Mouse (Mus musculus): ENCODE data around the gene Catspere2. TPM values are rescaled to one million over a fixed set of nuclear protein-coding genes. Genes with fewer than 3 reads are reported as not detected.
"Not testable (repeated sequence)": the region's sequence is repeated elsewhere in the genome, so short reads cannot be mapped to it uniquely, and the experiment has no call there.

Gene Catspere2
- total and polyA plus RNA-seq, 2 experiments from 2014 or later: 0.45 to 1.8 TPM

GRCm38 (mm10) chr1:178134288-178134687 lies 151.1 kb downstream of the Catspere2 start:
- 95% methylated on average over 12 of the region's 12 CpGs for WGBS
- ATAC-seq (no peak), DNase-seq (no peak)
- Histone ChIP-seq H3K4me3 (ENCODE audit: low read depth, low read length) (no peak overlapping the region), H3K9ac (no peak overlapping the region), H3K27me3 (ENCODE audit: insufficient read depth, low read length) (no peaks in the 10 kb centered on the region), H3K4me1 (ENCODE audit: insufficient read depth) (no peaks in the 10 kb centered on the region), H3K36me3 (ENCODE audit: insufficient read depth) (no peaks in the 10 kb centered on the region), H3K9me3 (ENCODE audit: low read length) (no peaks in the 10 kb centered on the region), H3K27ac (ENCODE audit: low read depth, low read length) (no peak overlapping the region), H3K4me2 (ENCODE audit: low read depth) (no peak overlapping the region)
- no peak for TF ChIP-seq CTCF (IDR thresholded peaks at IDR 0.05; ENCODE audit: low read depth)

- 0% methylated on average over 2 of the region's 2 CpGs for WGBS
- peak; percentile 74 for DNase-seq
- H3K36me3 ChIP-seq (ENCODE audit: insufficient read depth); H3K4me3 ChIP-seq (ENCODE audit: low read depth, low read length); H3K27me3 ChIP-seq (ENCODE audit: insufficient read depth, low read length); H3K27ac ChIP-seq (ENCODE audit: low read depth, low read length); H3K4me1 ChIP-seq (ENCODE audit: insufficient read depth); H3K4me2 ChIP-seq (ENCODE audit: low read depth); H3K9me3 ChIP-seq (ENCODE audit: low read length); H3K9ac ChIP-seq: not testable (repeated sequence)
- ATAC-seq: peak; percentile 32; the same call in 1 of the 2 replicates
- peak; percentile 62 for TF ChIP-seq CTCF (IDR thresholded peaks at IDR 0.05; ENCODE audit: low read depth)
Observed at GRCm38 (mm10) chr1:178146513-178146912, 163.3 kb downstream of the Catspere2 start.

- ATAC-seq; H3K9ac ChIP-seq; H3K36me3 ChIP-seq (ENCODE audit: insufficient read depth); H3K4me2 ChIP-seq (ENCODE audit: low read depth); H3K9me3 ChIP-seq (ENCODE audit: low read length); H3K27me3 ChIP-seq (ENCODE audit: insufficient read depth, low read length); H3K4me3 ChIP-seq (ENCODE audit: low read depth, low read length); H3K27ac ChIP-seq (ENCODE audit: low read depth, low read length); H3K4me1 ChIP-seq (ENCODE audit: insufficient read depth): not testable (repeated sequence)
- WGBS: 32% methylated on average over 4 of the region's 4 CpGs
- DNase-seq: peak; percentile 3
Observed at GRCm38 (mm10) chr1:178146915-178147314, 163.7 kb downstream of the Catspere2 start.

GRCm38 (mm10) chr1:178182251-178182650 lies 199.0 kb downstream of the Catspere2 start:
- TF ChIP-seq CTCF (IDR thresholded peaks at IDR 0.05; ENCODE audit: low read depth): no peak
- ATAC-seq: no peak
- no peak overlapping the region for H3K4me2 ChIP-seq (ENCODE audit: low read depth)
- H3K9me3 ChIP-seq (ENCODE audit: low read length): no peaks in the 10 kb centered on the region
- 93% methylated on average over 2 of the region's 2 CpGs for WGBS
- H3K4me3 ChIP-seq (ENCODE audit: low read depth, low read length): no peak overlapping the region
- no peaks in the 10 kb centered on the region for H3K36me3 ChIP-seq (ENCODE audit: insufficient read depth)
- H3K27me3 ChIP-seq (ENCODE audit: insufficient read depth, low read length): no peaks in the 10 kb centered on the region
- H3K9ac ChIP-seq: no peak overlapping the region
- H3K27ac ChIP-seq (ENCODE audit: low read depth, low read length): no peak overlapping the region
- no peaks in the 10 kb centered on the region for H3K4me1 ChIP-seq (ENCODE audit: insufficient read depth)
- no peak for DNase-seq

- DNase-seq: no peak
- H3K4me1 ChIP-seq (ENCODE audit: insufficient read depth): 0 out of 2 replicates have a peak, but pooled peaks cover 4% of the 10 kb centered on the region
- TF ChIP-seq CTCF (IDR thresholded peaks at IDR 0.05; ENCODE audit: low read depth): no peak
- no peak overlapping the region for H3K4me3 ChIP-seq (ENCODE audit: low read depth, low read length)
- no peak overlapping the region for H3K4me2 ChIP-seq (ENCODE audit: low read depth)
- no peaks in the 10 kb centered on the region for H3K27me3 ChIP-seq (ENCODE audit: insufficient read depth, low read length)
- H3K27ac ChIP-seq (ENCODE audit: low read depth, low read length): no peak overlapping the region
- no peaks in the 10 kb centered on the region for H3K9me3 ChIP-seq (ENCODE audit: low read length)
- ATAC-seq: no peak
- no peak overlapping the region for H3K9ac ChIP-seq
- H3K36me3 ChIP-seq (ENCODE audit: insufficient read depth): no peaks in the 10 kb centered on the region
Observed at GRCm38 (mm10) chr1:178185591-178185990, 202.4 kb downstream of the Catspere2 start.

- H3K36me3 ChIP-seq (ENCODE audit: insufficient read depth); H3K9me3 ChIP-seq (ENCODE audit: low read length); H3K27me3 ChIP-seq (ENCODE audit: insufficient read depth, low read length); H3K4me1 ChIP-seq (ENCODE audit: insufficient read depth): not testable (repeated sequence)
- ATAC-seq (peak; percentile 98), DNase-seq (peak; percentile 93)
- WGBS: 1% methylated on average over 37 of the region's 37 CpGs
- Histone ChIP-seq H3K4me3 (ENCODE audit: low read depth, low read length) (peak within 1 kb of the TSS; percentile 58), H3K4me2 (ENCODE audit: low read depth) (peak within 1 kb of the TSS; percentile 45), H3K27ac (ENCODE audit: low read depth, low read length) (peak within 1 kb of the TSS; percentile 64; the same call in 1 of the 2 replicates), H3K9ac (peak within 1 kb of the TSS; percentile 74)
- TF ChIP-seq CTCF (IDR thresholded peaks at IDR 0.05; ENCODE audit: low read depth): peak; percentile 18; the same call in 1 of the 2 replicates
Observed at GRCm38 (mm10) chr1:178187216-178187791, 204.1 kb downstream of the Catspere2 start, which contains the start of gene Desi2. TSS of gene Desi2 (plus strand) at chr1:178187417.

- Histone ChIP-seq H3K27ac (ENCODE audit: low read depth, low read length) (peak overlapping the region; percentile 64; the same call in 1 of the 2 replicates), H3K9ac (peak overlapping the region; percentile 74), H3K4me3 (ENCODE audit: low read depth, low read length) (peak overlapping the region; percentile 58), H3K4me2 (ENCODE audit: low read depth) (peak overlapping the region; percentile 45)
- H3K4me1 ChIP-seq (ENCODE audit: insufficient read depth); H3K27me3 ChIP-seq (ENCODE audit: insufficient read depth, low read length); H3K9me3 ChIP-seq (ENCODE audit: low read length); H3K36me3 ChIP-seq (ENCODE audit: insufficient read depth); DNase-seq: not testable (repeated sequence)
- WGBS: under 1% methylated on average over 22 of the region's 38 CpGs
- TF ChIP-seq CTCF (IDR thresholded peaks at IDR 0.05; ENCODE audit: low read depth): peak; percentile 51
- peak; percentile 34; the same call in 1 of the 2 replicates for ATAC-seq
Observed at GRCm38 (mm10) chr1:178187810-178188209, 204.6 kb downstream of the Catspere2 start.

Measured in forebrain, postnatal 0 days (tissue).